Mouse (Mus musculus): ENCODE measurements at regions not wholly inside any gene's neighbourhood (a gene's known extent, or its start where the extent isn't known, plus 50 kb on each side); places are given as distances from the start of the nearest gene placed in this dataset.

DNA sequence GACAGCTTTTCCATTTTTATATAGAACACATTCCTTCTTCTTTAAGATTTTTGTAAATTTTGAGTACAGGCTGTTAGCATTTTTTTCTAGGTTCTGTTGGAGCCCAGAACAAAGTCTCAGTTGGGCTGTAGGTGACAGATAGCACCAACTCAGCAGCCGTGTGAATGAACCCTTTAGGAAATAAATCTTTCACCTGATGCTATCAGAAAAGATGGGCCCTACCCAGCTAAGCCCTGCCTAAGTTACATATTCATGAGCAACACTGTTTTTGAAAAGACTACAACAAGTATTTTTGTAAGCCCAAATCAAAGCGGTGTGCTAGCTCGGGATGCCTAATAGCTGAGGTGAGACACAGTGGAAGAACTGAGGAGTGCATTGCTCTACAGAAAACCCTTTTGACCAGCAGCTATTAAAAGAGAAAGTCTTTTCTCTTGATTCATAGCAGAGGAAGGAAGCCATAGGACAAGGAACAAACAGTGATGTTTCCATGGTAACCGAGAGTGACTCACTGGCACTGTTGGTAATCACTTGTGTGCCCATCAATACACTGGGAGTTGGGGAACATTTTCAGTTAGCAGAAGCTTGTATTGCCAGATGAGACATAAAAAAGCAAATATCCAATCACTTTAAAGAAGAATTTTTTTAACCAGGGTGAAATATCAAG is 253.0 kb upstream of the Zpld1 start:
- Histone ChIP-seq H3K9me3 (ENCODE audit: control insufficient read depth, low read length) (no peaks in the 10 kb centered on the region), H3K27ac (replicated peaks) (no peak overlapping the region), H3K4me3 (ENCODE audit: low read depth, low read length) (no peak overlapping the region), H3K36me3 (ENCODE audit: control insufficient read depth, insufficient read depth, low read length) (no peaks in the 10 kb centered on the region), H3K27me3 (ENCODE audit: control insufficient read depth, insufficient read depth, low read length) (no peaks in the 10 kb centered on the region), H3K4me1 (replicated peaks; ENCODE audit: control insufficient read depth, insufficient read depth) (no peaks in the 10 kb centered on the region), H3K9ac (ENCODE audit: low read length) (no peak overlapping the region), H3K4me2 (replicated peaks; ENCODE audit: low read depth) (no peak overlapping the region)
- WGBS = 70% methylated on average over 4 of the region's 4 CpGs
- no peak for TF ChIP-seq CTCF (IDR thresholded peaks at IDR 0.05; ENCODE audit: low read depth)
- no peak for TF ChIP-seq EP300 (optimal IDR thresholded peaks at IDR 0.05)
- DNase-seq (ENCODE audit: low spot score) = no peak
- peak; percentile 66; the same call in 1 of the 2 replicates for ATAC-seq (ENCODE audit: low FRiP score, low TSS enrichment)

DNA sequence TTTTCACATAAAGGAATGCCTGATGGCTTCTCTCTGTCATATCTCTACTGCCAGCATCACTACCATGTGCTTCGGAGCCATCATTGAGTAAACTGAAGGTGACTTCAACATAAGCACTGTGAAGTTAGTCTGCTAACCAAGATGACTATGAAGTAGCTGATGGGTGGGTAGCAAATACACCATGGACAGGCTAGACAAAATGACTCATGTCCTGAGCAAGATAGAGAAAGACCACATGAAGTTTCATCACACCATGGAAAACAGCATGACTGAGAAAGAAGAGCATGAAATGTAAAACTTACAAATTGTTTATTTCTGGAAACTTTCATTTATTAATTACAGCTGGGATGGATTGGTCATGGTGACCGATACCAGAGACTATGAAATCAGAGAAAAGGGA is 249.3 kb upstream of the Zpld1 start:
- ATAC-seq (ENCODE audit: low FRiP score, low TSS enrichment) (no peak), DNase-seq (ENCODE audit: low spot score) (no peak)
- Histone ChIP-seq H3K9me3 (ENCODE audit: control insufficient read depth, low read length) (no peaks in the 10 kb centered on the region), H3K4me1 (replicated peaks; ENCODE audit: control insufficient read depth, insufficient read depth) (no peaks in the 10 kb centered on the region), H3K4me3 (ENCODE audit: low read depth, low read length) (no peak overlapping the region), H3K27me3 (ENCODE audit: control insufficient read depth, insufficient read depth, low read length) (no peaks in the 10 kb centered on the region), H3K4me2 (replicated peaks; ENCODE audit: low read depth) (no peak overlapping the region), H3K27ac (replicated peaks) (no peak overlapping the region), H3K9ac (ENCODE audit: low read length) (no peak overlapping the region), H3K36me3 (ENCODE audit: control insufficient read depth, insufficient read depth, low read length) (no peaks in the 10 kb centered on the region)
- no peak for TF ChIP-seq CTCF (IDR thresholded peaks at IDR 0.05; ENCODE audit: low read depth)
- no peak for TF ChIP-seq EP300 (optimal IDR thresholded peaks at IDR 0.05)
- WGBS = 96% methylated on average over 2 of the region's 2 CpGs

DNA sequence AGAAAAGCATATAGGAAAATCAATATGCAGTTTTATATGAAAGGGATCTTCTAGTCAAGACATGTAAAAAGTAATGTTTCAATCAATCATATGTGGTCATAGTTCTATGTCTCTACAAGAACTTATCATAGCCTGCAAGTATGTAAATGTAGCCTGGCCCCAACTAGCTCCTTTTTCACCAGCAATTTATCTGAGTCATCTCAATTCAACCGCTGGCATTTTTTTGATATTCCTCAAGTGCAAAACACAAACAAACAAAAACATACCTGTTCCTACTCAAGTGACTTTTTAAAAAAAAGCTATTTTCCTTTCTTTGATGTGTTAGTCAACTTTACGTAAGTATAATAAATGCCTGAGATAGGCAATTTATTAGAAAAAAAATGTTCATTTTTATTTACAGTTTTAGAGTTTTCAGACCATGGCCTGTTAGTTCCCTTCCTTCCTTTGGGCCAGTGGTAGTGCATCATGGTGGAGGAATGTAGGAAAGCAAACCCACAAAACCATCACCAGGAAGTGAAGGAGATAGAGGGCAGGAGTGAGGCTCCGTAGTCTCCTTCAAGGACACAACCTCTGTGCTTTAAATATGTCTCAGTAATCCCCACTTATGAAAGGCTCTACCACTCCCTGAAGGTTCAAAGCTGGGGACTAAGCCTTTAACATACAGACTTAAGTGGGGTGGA is 242.7 kb upstream of the Zpld1 start:
- Histone ChIP-seq H3K4me3 (ENCODE audit: low read depth, low read length) (no peak overlapping the region), H3K36me3 (ENCODE audit: control insufficient read depth, insufficient read depth, low read length) (no peaks in the 10 kb centered on the region), H3K4me2 (replicated peaks; ENCODE audit: low read depth) (no peak overlapping the region), H3K27me3 (ENCODE audit: control insufficient read depth, insufficient read depth, low read length) (no peaks in the 10 kb centered on the region), H3K27ac (replicated peaks) (no peak overlapping the region), H3K9ac (ENCODE audit: low read length) (no peak overlapping the region), H3K4me1 (replicated peaks; ENCODE audit: control insufficient read depth, insufficient read depth) (no peaks in the 10 kb centered on the region), H3K9me3 (ENCODE audit: control insufficient read depth, low read length) (no peaks in the 10 kb centered on the region)
- TF ChIP-seq EP300 (optimal IDR thresholded peaks at IDR 0.05) (no peak), CTCF (IDR thresholded peaks at IDR 0.05; ENCODE audit: low read depth) (no peak)
- DNase-seq (ENCODE audit: low spot score) (no peak), ATAC-seq (ENCODE audit: low FRiP score, low TSS enrichment) (no peak)
- 65% methylated on average over 3 of the region's 3 CpGs for WGBS

DNA sequence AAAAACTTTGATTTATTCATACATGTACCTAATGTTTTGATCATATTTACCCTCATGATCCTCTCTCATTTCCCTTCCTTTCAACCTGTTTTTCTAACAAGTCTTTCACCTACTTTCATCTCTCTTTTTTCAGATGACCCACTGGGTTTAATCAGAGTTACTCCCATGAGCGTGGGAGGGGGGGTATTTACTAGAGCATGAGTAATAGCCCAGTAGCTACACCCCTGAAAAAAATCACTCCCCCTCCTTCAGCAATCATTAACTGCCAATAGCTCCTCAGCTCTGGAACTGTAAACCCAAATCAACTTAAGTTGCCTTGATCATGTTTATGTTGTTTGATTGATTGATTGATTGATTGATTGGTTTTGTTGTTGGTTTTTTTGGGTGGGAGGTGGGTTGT is 241.4 kb upstream of the Zpld1 start:
- Histone ChIP-seq H3K27me3 (ENCODE audit: control insufficient read depth, insufficient read depth, low read length) (no peaks in the 10 kb centered on the region), H3K4me1 (replicated peaks; ENCODE audit: control insufficient read depth, insufficient read depth) (no peaks in the 10 kb centered on the region), H3K9ac (ENCODE audit: low read length) (no peak overlapping the region), H3K4me3 (ENCODE audit: low read depth, low read length) (no peak overlapping the region), H3K4me2 (replicated peaks; ENCODE audit: low read depth) (no peak overlapping the region), H3K36me3 (ENCODE audit: control insufficient read depth, insufficient read depth, low read length) (no peaks in the 10 kb centered on the region), H3K27ac (replicated peaks) (no peak overlapping the region), H3K9me3 (ENCODE audit: control insufficient read depth, low read length) (no peaks in the 10 kb centered on the region)
- 55% methylated on average over 1 of the region's 1 CpGs for WGBS
- DNase-seq (ENCODE audit: low spot score) (peak; percentile 40), ATAC-seq (ENCODE audit: low FRiP score, low TSS enrichment) (peak; percentile 79)
- TF ChIP-seq CTCF (IDR thresholded peaks at IDR 0.05; ENCODE audit: low read depth) = no peak
- TF ChIP-seq EP300 (optimal IDR thresholded peaks at IDR 0.05) = no peak

DNA sequence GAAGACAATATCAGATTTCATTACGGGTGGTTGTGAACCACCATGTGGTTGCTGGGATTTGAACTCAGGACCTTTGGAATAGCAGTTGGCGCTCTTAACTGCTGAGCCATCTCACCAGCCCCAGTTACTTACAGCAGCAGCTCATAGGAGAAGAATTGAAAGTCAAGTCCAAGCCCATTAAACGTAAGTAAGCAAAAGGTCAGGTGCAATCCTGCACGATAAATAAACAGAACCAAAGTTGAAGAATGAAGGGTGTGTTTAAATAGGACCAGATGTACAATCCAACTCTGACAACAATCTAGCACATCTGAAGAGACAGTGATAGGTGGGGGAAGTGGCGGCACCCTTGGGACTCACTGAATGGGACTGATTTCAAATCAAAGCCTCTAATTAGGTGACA is 239.8 kb upstream of the Zpld1 start:
- Histone ChIP-seq H3K9me3 (ENCODE audit: control insufficient read depth, low read length) (no peaks in the 10 kb centered on the region), H3K27me3 (ENCODE audit: control insufficient read depth, insufficient read depth, low read length) (no peaks in the 10 kb centered on the region), H3K4me3 (ENCODE audit: low read depth, low read length) (no peak overlapping the region), H3K27ac (replicated peaks) (0 out of 2 replicates have a peak overlapping the region, but pooled peaks have one; percentile 14), H3K36me3 (ENCODE audit: control insufficient read depth, insufficient read depth, low read length) (no peaks in the 10 kb centered on the region), H3K4me2 (replicated peaks; ENCODE audit: low read depth) (no peak overlapping the region), H3K9ac (ENCODE audit: low read length) (no peak overlapping the region), H3K4me1 (replicated peaks; ENCODE audit: control insufficient read depth, insufficient read depth) (no peaks in the 10 kb centered on the region)
- 70% methylated on average over 5 of the region's 5 CpGs for WGBS
- no peak for TF ChIP-seq CTCF (IDR thresholded peaks at IDR 0.05; ENCODE audit: low read depth)
- no peak for TF ChIP-seq EP300 (optimal IDR thresholded peaks at IDR 0.05)
- DNase-seq (ENCODE audit: low spot score) (no peak), ATAC-seq (ENCODE audit: low FRiP score, low TSS enrichment) (peak; percentile 34)

DNA sequence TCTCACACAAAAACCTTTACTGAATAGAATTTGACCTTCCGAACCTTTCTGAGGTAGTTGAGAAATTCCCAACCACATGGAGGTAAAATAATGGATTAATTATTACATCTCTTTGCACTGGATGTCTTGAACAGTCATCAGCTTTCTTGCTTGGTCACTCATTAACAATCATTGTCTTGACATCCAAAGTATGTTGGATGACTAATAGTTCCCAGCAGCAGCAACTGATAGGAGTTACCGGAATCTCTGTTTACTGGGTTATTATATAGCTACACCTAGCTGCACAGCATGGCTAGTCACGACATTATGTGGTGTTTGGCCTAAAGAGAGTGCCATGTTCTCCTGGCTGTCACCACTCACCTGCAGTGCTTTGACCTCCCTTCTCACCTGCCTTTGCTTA is 234.9 kb upstream of the Zpld1 start:
- DNase-seq (ENCODE audit: low spot score) = peak; percentile 39
- 48% methylated on average over 3 of the region's 3 CpGs for WGBS

More for the DNA sequence above, 234.9 kb upstream of the Zpld1 start:
- H3K9ac ChIP-seq (ENCODE audit: low read length) = no peak overlapping the region
- H3K36me3 ChIP-seq (ENCODE audit: control insufficient read depth, insufficient read depth, low read length) = no peaks in the 10 kb centered on the region
- H3K4me2 ChIP-seq (replicated peaks; ENCODE audit: low read depth) = no peak overlapping the region
- no peak overlapping the region for H3K4me3 ChIP-seq (ENCODE audit: low read depth, low read length)
- TF ChIP-seq CTCF (IDR thresholded peaks at IDR 0.05; ENCODE audit: low read depth) (peak; percentile 41; the same call in 1 of the 2 replicates), EP300 (optimal IDR thresholded peaks at IDR 0.05) (no peak)
- ATAC-seq (ENCODE audit: low FRiP score, low TSS enrichment) = peak; percentile 93
- no peaks in the 10 kb centered on the region for H3K4me1 ChIP-seq (replicated peaks; ENCODE audit: control insufficient read depth, insufficient read depth)
- H3K27me3 ChIP-seq (ENCODE audit: control insufficient read depth, insufficient read depth, low read length) = no peaks in the 10 kb centered on the region
- peak overlapping the region; percentile 20; the same call in 1 of the 2 replicates for H3K27ac ChIP-seq (replicated peaks)
- no peaks in the 10 kb centered on the region for H3K9me3 ChIP-seq (ENCODE audit: control insufficient read depth, low read length)
